Mouse (Mus musculus) ES-CJ7 (cell line): Measurements from ENCODE around the gene Synpo2.
A peak's percentile ranks its signal among the peaks of the same experiment; 100 is the strongest.

ENCODE experiments used
- DNase-seq: peaks from one replicate; pipeline ENCODE4 v3.0.0; 2011; ENCODE audit warnings: low read depth, low spot score

Gene Synpo2

GRCm38 (mm10) chr3:123235921-123236320 is at the start of gene Synpo2:
TSS of gene Synpo2 (minus strand) at chr3:123236149.
- DNase-seq: peak; percentile 56

- DNase-seq: no peak
These were observed 49.7 kb upstream of the Synpo2 start for GRCm38 (mm10) chr3:123285649-123286048.

GRCm38 (mm10) chr3:123284284-123284683 is 48.3 kb upstream of the Synpo2 start:
- no peak for DNase-seq

GRCm38 (mm10) chr3:123282866-123283615 is 47.1 kb upstream of the Synpo2 start:
- no peak for DNase-seq

GRCm38 (mm10) chr3:123267741-123268201 is 31.8 kb upstream of the Synpo2 start:
- peak; percentile 40 for DNase-seq

GRCm38 (mm10) chr3:123266753-123267651 is 31.1 kb upstream of the Synpo2 start, which contains the start of gene Sec24d:
TSS of gene Sec24d (plus strand) at chr3:123267455.
- DNase-seq: peak; percentile 84

- peak; percentile 66 for DNase-seq
These were observed 28.8 kb upstream of the Synpo2 start for GRCm38 (mm10) chr3:123264706-123265105.

- no peak for DNase-seq
These were observed 22.8 kb upstream of the Synpo2 start for GRCm38 (mm10) chr3:123258709-123259108.

- DNase-seq: peak; percentile 95
These were observed 20.5 kb upstream of the Synpo2 start for GRCm38 (mm10) chr3:123256181-123257101.

GRCm38 (mm10) chr3:123245646-123246045 is 9.7 kb upstream of the Synpo2 start:
- DNase-seq: no peak

GRCm38 (mm10) chr3:123244376-123244775 is 8.4 kb upstream of the Synpo2 start:
- DNase-seq: no peak

GRCm38 (mm10) chr3:123237446-123237845 is 1.5 kb upstream of the Synpo2 start:
- no peak for DNase-seq

- no peak for DNase-seq
These were observed 1.1 kb upstream of the Synpo2 start for GRCm38 (mm10) chr3:123237039-123237438.

- DNase-seq: no peak
These were observed 454 bp downstream of the Synpo2 start for GRCm38 (mm10) chr3:123235495-123235894.

GRCm38 (mm10) chr3:123234191-123234836 is 1.6 kb downstream of the Synpo2 start:
- peak; percentile 36 for DNase-seq

GRCm38 (mm10) chr3:123231639-123232038 is 4.3 kb downstream of the Synpo2 start:
- DNase-seq: no peak

GRCm38 (mm10) chr3:123227276-123227675 is 8.7 kb downstream of the Synpo2 start:
- no peak for DNase-seq

GRCm38 (mm10) chr3:123218646-123219045 is 17.3 kb downstream of the Synpo2 start:
- DNase-seq: peak; percentile 63

- DNase-seq: no peak
These were observed 27.1 kb downstream of the Synpo2 start for GRCm38 (mm10) chr3:123208891-123209290.

GRCm38 (mm10) chr3:123207386-123207785 is 28.6 kb downstream of the Synpo2 start:
- DNase-seq: no peak

GRCm38 (mm10) chr3:123205485-123205884 is 30.5 kb downstream of the Synpo2 start:
- DNase-seq: no peak
